Mouse (Mus musculus) cerebellum, postnatal 36 days (tissue): Measurements from ENCODE around the gene Ets1.
A peak's percentile ranks its signal among the peaks of the same experiment; 100 is the strongest.

Experiments used
- DNase-seq, 2 experiments: peaks; one replicate each; pipeline ENCODE4 v3.0.0; 2021 to 2022; ENCODE audit warnings: mixed read lengths in 2 of 2

Gene Ets1

GRCm38 (mm10) chr9:32712383-32712910 lies 76.4 kb downstream of the Ets1 start:
- DNase-seq, result no peak

- DNase-seq, result no peak
These were observed 77.1 kb downstream of the Ets1 start for GRCm38 (mm10) chr9:32713106-32713505.

- DNase-seq, result no peak
These were observed 77.8 kb downstream of the Ets1 start for GRCm38 (mm10) chr9:32713790-32714189.

GRCm38 (mm10) chr9:32714487-32714886 lies 78.5 kb downstream of the Ets1 start:
- no peak for DNase-seq

- peak; percentile 53 to 65 for DNase-seq
These were observed 79.9 kb downstream of the Ets1 start for GRCm38 (mm10) chr9:32715806-32716466.

- DNase-seq, result no peak
These were observed 81.4 kb downstream of the Ets1 start for GRCm38 (mm10) chr9:32717268-32717920.

- no peak for DNase-seq
These were observed 82.2 kb downstream of the Ets1 start for GRCm38 (mm10) chr9:32717931-32718820.

- no peak for DNase-seq
These were observed 82.8 kb downstream of the Ets1 start for GRCm38 (mm10) chr9:32718868-32719267.

GRCm38 (mm10) chr9:32719941-32720263 lies 83.9 kb downstream of the Ets1 start:
- DNase-seq, result no peak

- no peak for DNase-seq
These were observed 84.4 kb downstream of the Ets1 start for GRCm38 (mm10) chr9:32720264-32721031.

- no peak for DNase-seq
These were observed 85.1 kb downstream of the Ets1 start for GRCm38 (mm10) chr9:32721081-32721480.

GRCm38 (mm10) chr9:32722205-32722604 lies 86.2 kb downstream of the Ets1 start:
- DNase-seq, result no peak

- DNase-seq, result no peak
These were observed 86.9 kb downstream of the Ets1 start for GRCm38 (mm10) chr9:32722969-32723368.

GRCm38 (mm10) chr9:32724131-32724825 lies 88.3 kb downstream of the Ets1 start:
- no peak for DNase-seq

GRCm38 (mm10) chr9:32725902-32726301 lies 89.9 kb downstream of the Ets1 start:
- DNase-seq, result no peak

- DNase-seq, result no peak
These were observed 90.6 kb downstream of the Ets1 start for GRCm38 (mm10) chr9:32726595-32726994.

- DNase-seq, result no peak
These were observed 91.0 kb downstream of the Ets1 start for GRCm38 (mm10) chr9:32727058-32727457.

GRCm38 (mm10) chr9:32728306-32728705 lies 92.3 kb downstream of the Ets1 start:
- DNase-seq, result no peak

GRCm38 (mm10) chr9:32728806-32729205 lies 92.8 kb downstream of the Ets1 start:
- DNase-seq, result no peak

GRCm38 (mm10) chr9:32729207-32729606 lies 93.2 kb downstream of the Ets1 start:
- no peak for DNase-seq

GRCm38 (mm10) chr9:32730001-32730655 lies 94.1 kb downstream of the Ets1 start:
- no peak for DNase-seq
